Mouse (Mus musculus) gastrocnemius, postnatal 14 days (tissue): ENCODE measurements around the gene Cenpa. TPM values are rescaled to one million over a fixed set of nuclear protein-coding genes. Genes with fewer than 3 reads are reported as not detected.

Source experiments
- DNase-seq: peaks from one replicate; pipeline ENCODE4 v3.0.0; 2021; ENCODE audit warnings: mixed read lengths
- intact Hi-C: fragments of 180-260 bp; cut with DNase I; formaldehyde crosslinking; loops from one replicate; pipeline ENCODE4 v1.15.1; 2025; ENCODE audit warnings: low total_unique reads
- microRNA-seq, 2 experiments: library from miRNA; unstranded; fragments of <30 nt; microRNA quantifications; one replicate each; pipeline ENCODE4 v1.2.0; 2021
- total RNA-seq, 2 experiments: library from RNA; stranded (reverse); gene quantifications; 2 replicates each; pipeline ENCODE4 v1.2.3; 2021

Cenpa gene
- total RNA-seq, 2 experiments from 2014 or later, result 7.0 to 10.2 TPM

- intact Hi-C loops, result no loop called here
- DNase-seq, result no peak
These were observed 47.1 kb downstream of the Cenpa start for GRCm38 (mm10) chr5:30713691-30714090.

GRCm38 (mm10) chr5:30716311-30716710 lies 49.7 kb downstream of the Cenpa start:
- DNase-seq, result no peak
- intact Hi-C loops, result no loop called here

GRCm38 (mm10) chr5:30717506-30717905 lies 50.9 kb downstream of the Cenpa start:
- intact Hi-C loops, result no loop called here
- no peak for DNase-seq

- DNase-seq, result no peak
- intact Hi-C loops, result no loop called here
These were observed 51.6 kb downstream of the Cenpa start for GRCm38 (mm10) chr5:30717991-30718703.

GRCm38 (mm10) chr5:30721935-30722334 lies 55.4 kb downstream of the Cenpa start:
- no peak for DNase-seq
- intact Hi-C loops, result no loop called here

Small RNA genes within 50 kb of the gene (microRNA-seq; reads per million reads assigned to microRNA genes)
- gene Mir5625, result 0 reads per million in 2 experiments

Other genes with a start within 250 kb of the Cenpa start
- gene Otof, start 204.8 kb upstream of the Cenpa start, total RNA-seq, result under 1 TPM; 0.12 to 0.20 TPM
- gene 1700001C02Rik, start 200.7 kb upstream of the Cenpa start, total RNA-seq, result not detected
- not detected for gene Cib4, start 120.9 kb upstream of the Cenpa start, total RNA-seq
- gene Kcnk3, start 78.6 kb upstream of the Cenpa start, total RNA-seq, result 1 to 10 TPM in 1 of 2 experiments, under 1 TPM in 1; 0.42 to 1.2 TPM
- gene Slc35f6, start 18.8 kb upstream of the Cenpa start, total RNA-seq, result 10 to 100 TPM; 11.8 to 13.8 TPM
- 1 to 10 TPM; 1.6 to 2.0 TPM for gene Dpysl5, start 44.8 kb downstream of the Cenpa start, total RNA-seq
- 10 to 100 TPM; 59.6 to 61.7 TPM for gene Mapre3, start 147.9 kb downstream of the Cenpa start, total RNA-seq
- gene Tmem214, start 201.2 kb downstream of the Cenpa start, total RNA-seq, result 10 to 100 TPM; 33.5 to 37.4 TPM
- 1 to 10 TPM; 1.8 to 2.6 TPM for gene Agbl5, start 221.9 kb downstream of the Cenpa start, total RNA-seq
- 100 to 1,000 TPM; 119 to 134 TPM for gene Ost4, start 241.0 kb downstream of the Cenpa start, total RNA-seq
- gene Emilin1, start 246.6 kb downstream of the Cenpa start, total RNA-seq, result 10 to 100 TPM; 25.7 to 31.3 TPM